In the genomic region with DNA sequence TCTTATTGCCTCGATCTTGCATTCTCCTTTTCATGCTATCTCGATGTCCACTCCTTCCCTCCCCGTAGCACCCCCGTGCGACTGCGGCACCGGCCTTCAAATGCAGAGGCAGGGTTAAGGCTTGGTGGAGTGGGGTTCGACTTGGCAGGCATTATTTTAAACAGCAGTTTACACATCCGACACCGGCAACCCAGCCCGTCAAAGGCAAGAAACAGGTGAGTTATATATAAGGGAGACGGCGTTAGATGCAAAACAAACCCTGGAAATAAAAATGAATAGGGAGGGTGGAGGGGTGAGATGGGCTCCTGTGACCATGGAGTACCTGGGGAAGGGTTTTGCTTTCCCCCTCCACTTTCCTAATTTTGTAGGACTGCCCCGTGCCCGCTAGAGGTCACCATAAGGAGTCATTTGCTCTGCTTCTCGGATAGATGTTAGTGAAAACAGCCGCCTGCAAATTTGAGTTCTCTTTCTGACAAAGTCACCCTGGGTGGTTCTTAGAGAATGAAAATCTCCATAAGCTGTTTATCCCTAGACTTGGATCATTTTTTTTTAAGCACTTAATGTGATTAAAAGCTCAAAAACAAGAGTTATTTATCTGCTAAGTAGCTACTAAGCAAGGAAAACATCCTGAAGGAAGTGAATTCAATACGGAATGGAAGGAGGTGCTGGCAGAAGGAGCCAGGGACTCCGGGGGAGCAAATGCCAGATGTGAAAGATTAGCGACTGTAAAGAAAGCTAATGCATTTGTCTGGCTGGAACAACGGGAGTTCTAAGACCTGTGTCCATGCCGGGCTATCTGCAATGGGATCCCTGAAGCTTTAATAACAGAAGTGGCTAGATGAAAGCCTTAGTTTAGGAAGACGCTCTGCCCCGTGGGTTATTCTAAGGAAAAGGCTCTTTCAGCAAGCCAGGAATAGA, we compare ENCODE assay signal across 8 mouse cellular contexts. TPM values are rescaled to one million over a fixed set of nuclear protein-coding genes. Genes with fewer than 3 reads are reported as not detected.
A peak's percentile ranks its signal among the peaks of the same experiment; 100 is the strongest.
DNase-seq lines count a peak whose midpoint lies in the region; ATAC-seq and TF ChIP-seq lines count a peak whose summit lies in the region.

No protein-coding gene starts in this region.

- DNase-seq in c-Kit-positive CD71-positive TER-119-negative erythroid progenitor cells, embryonic 14.5 days (ENCODE audit: low read depth): peak; percentile 49
- peak; percentile 71 for DNase-seq in forebrain, embryonic 10.5 days (ENCODE audit: extremely low spot score, low spot score)
- DNase-seq in heart, postnatal 0 days (ENCODE audit: low spot score): peak; percentile 79
- DNase-seq in kidney, postnatal 36 days: peak; percentile 51 to 77
- DNase-seq in telencephalon, adult 2 months (ENCODE audit: low read depth, low spot score): peak; percentile 50

- no peaks in the 10 kb centered on the region for H3K36me3 ChIP-seq in E14TG2a.4 (ENCODE audit: insufficient read depth, low read length)
- no peaks in the 10 kb centered on the region for H3K36me3 ChIP-seq in forebrain, embryonic 10.5 days (replicated peaks)
- H3K36me3 ChIP-seq in heart, postnatal 0 days (replicated peaks; ENCODE audit: control insufficient read depth, insufficient read depth, low read length): no peaks in the 10 kb centered on the region
- no peaks in the 10 kb centered on the region for H3K36me3 ChIP-seq in liver, embryonic 15.5 days (replicated peaks)
- no peaks in the 10 kb centered on the region for H3K36me3 ChIP-seq in neural tube, embryonic 12.5 days

- peak; percentile 73 for TF ChIP-seq CTCF in E14TG2a.4 (conservative IDR thresholded peaks at IDR 0.05; ENCODE audit: low read length)
- TF ChIP-seq CTCF in heart, postnatal 0 days (IDR thresholded peaks at IDR 0.05; ENCODE audit: low read depth): peak; percentile 64

- ATAC-seq in heart, postnatal 0 days (ENCODE audit: insufficient read depth, low read depth): no peak; the same call in 1 of the 2 replicates
- ATAC-seq in liver, embryonic 15.5 days (ENCODE audit: insufficient read depth): no peak
- ATAC-seq in neural tube, embryonic 12.5 days (ENCODE audit: low FRiP score, low read depth): 0 out of 2 replicates have a peak, but pooled peaks have one; percentile 23

- peaks cover 55% of the 10 kb centered on the region for H3K4me1 ChIP-seq in E14TG2a.4 (replicated peaks; ENCODE audit: low read depth, low read length)
- H3K4me1 ChIP-seq in forebrain, embryonic 10.5 days: peaks cover 33% of the 10 kb centered on the region
- H3K4me1 ChIP-seq in heart, postnatal 0 days (ENCODE audit: control insufficient read depth, insufficient read depth): peaks cover 16% of the 10 kb centered on the region
- H3K4me1 ChIP-seq in liver, embryonic 15.5 days (replicated peaks): peaks cover 30% of the 10 kb centered on the region
- H3K4me1 ChIP-seq in neural tube, embryonic 12.5 days: peaks cover 21% of the 10 kb centered on the region

- no peak for TF ChIP-seq EP300 in heart, postnatal 0 days (IDR thresholded peaks at IDR 0.05; ENCODE audit: low read depth)

- H3K4me3 ChIP-seq in E14TG2a.4 (replicated peaks; ENCODE audit: low read length): peak overlapping the region; percentile 83
- H3K4me3 ChIP-seq in forebrain, embryonic 10.5 days: peak overlapping the region; percentile 60
- H3K4me3 ChIP-seq in heart, postnatal 0 days (ENCODE audit: low read depth, low read length): peak overlapping the region; percentile 58
- H3K4me3 ChIP-seq in liver, embryonic 15.5 days (replicated peaks): peak overlapping the region; percentile 63
- H3K4me3 ChIP-seq in neural tube, embryonic 12.5 days: peak overlapping the region; percentile 53

- H3K27me3 ChIP-seq in E14TG2a.4 (ENCODE audit: insufficient read depth, low read length): peaks cover 47% of the 10 kb centered on the region
- H3K27me3 ChIP-seq in forebrain, embryonic 10.5 days (ENCODE audit: poor library complexity, severe bottlenecking): peaks cover 88% of the 10 kb centered on the region
- H3K27me3 ChIP-seq in heart, postnatal 0 days (ENCODE audit: control insufficient read depth, insufficient read depth, low read length): peaks cover 58% of the 10 kb centered on the region
- peaks cover 83% of the 10 kb centered on the region for H3K27me3 ChIP-seq in liver, embryonic 15.5 days
- H3K27me3 ChIP-seq in neural tube, embryonic 12.5 days (replicated peaks): peaks cover 48% of the 10 kb centered on the region

- H3K4me2 ChIP-seq in heart, postnatal 0 days (ENCODE audit: low read depth, low read length): peak overlapping the region; percentile 90
- H3K4me2 ChIP-seq in liver, embryonic 15.5 days: peak overlapping the region; percentile 90
- H3K4me2 ChIP-seq in neural tube, embryonic 12.5 days (replicated peaks): peak overlapping the region; percentile 91

- no peak overlapping the region for H3K27ac ChIP-seq in forebrain, embryonic 10.5 days
- no peak overlapping the region for H3K27ac ChIP-seq in heart, postnatal 0 days (ENCODE audit: low read depth)
- no peak overlapping the region for H3K27ac ChIP-seq in liver, embryonic 15.5 days (replicated peaks)
- H3K27ac ChIP-seq in neural tube, embryonic 12.5 days: no peak overlapping the region

- WGBS in forebrain, embryonic 10.5 days: 1% methylated on average over 24 of the region's 24 CpGs
- 2% methylated on average over 24 of the region's 24 CpGs for WGBS in heart, postnatal 0 days
- 2% methylated on average over 24 of the region's 24 CpGs for WGBS in liver, embryonic 15.5 days (ENCODE audit: insufficient replicate concordance)
- 2% methylated on average over 24 of the region's 24 CpGs for WGBS in neural tube, embryonic 12.5 days

- no peak overlapping the region for H3K9ac ChIP-seq in heart, postnatal 0 days (replicated peaks; ENCODE audit: low read depth, low read length)
- H3K9ac ChIP-seq in liver, embryonic 15.5 days: 0 out of 2 replicates have a peak overlapping the region, but pooled peaks have one; percentile 25
- peak overlapping the region; percentile 38; the same call in 1 of the 2 replicates for H3K9ac ChIP-seq in neural tube, embryonic 12.5 days

- H3K9me3 ChIP-seq in E14TG2a.4 (ENCODE audit: low read length): no peaks in the 10 kb centered on the region
- peaks cover 3% of the 10 kb centered on the region; the same call in 1 of the 2 replicates for H3K9me3 ChIP-seq in forebrain, embryonic 10.5 days
- H3K9me3 ChIP-seq in heart, postnatal 0 days (replicated peaks; ENCODE audit: control insufficient read depth, low read length): 0 out of 2 replicates have a peak, but pooled peaks cover 3% of the 10 kb centered on the region
- 0 out of 2 replicates have a peak, but pooled peaks cover 2% of the 10 kb centered on the region for H3K9me3 ChIP-seq in liver, embryonic 15.5 days (replicated peaks)
- H3K9me3 ChIP-seq in neural tube, embryonic 12.5 days: no peaks in the 10 kb centered on the region

RNA-seq across cellular contexts. Expression of gene Kcng3, which starts 1.2 kb away (rescaled TPM):
- not detected in 2 replicates for polyA plus RNA-seq in forebrain, embryonic 10.5 days (2016; fragmentation: Nextera tagmentation; extraction: Ambion mirVana)
- total RNA-seq in heart, postnatal 0 days (2014; rRNA removed; ENCODE audit: low replicate concordance): not detected in 2 replicates
- not detected in 2 replicates for polyA plus RNA-seq in heart, postnatal 0 days (2015; fragmentation: Nextera tagmentation; extraction: Ambion mirVana)
- polyA plus RNA-seq in liver, embryonic 15.5 days (2015; fragmentation: Nextera tagmentation; extraction: Ambion mirVana): not detected in 2 replicates
- polyA plus RNA-seq in neural tube, embryonic 12.5 days (2016; fragmentation: Nextera tagmentation; extraction: Ambion mirVana): not detected in 2 replicates
